Mouse (Mus musculus): Measurements from ENCODE around the gene Prr5. TPM values are rescaled to one million over a fixed set of nuclear protein-coding genes. Genes with fewer than 3 reads are reported as not detected.

The Prr5 gene
- total and polyA plus RNA-seq, 2 experiments from 2014 or later, result 34.2 to 36.6 TPM

- H3K27ac ChIP-seq, result no peak overlapping the region
- WGBS, result 95% methylated on average over 3 of the region's 3 CpGs
- no peak overlapping the region for H3K4me3 ChIP-seq (ENCODE audit: low read length)
- H3K4me2 ChIP-seq (ENCODE audit: low read depth, low read length), result no peak overlapping the region
- no peak for ATAC-seq
- H3K4me1 ChIP-seq (ENCODE audit: insufficient read depth, low read length), result peaks cover 16% of the 10 kb centered on the region
- no peak; the same call in 1 of the 2 replicates for TF ChIP-seq CTCF (IDR thresholded peaks at IDR 0.05; ENCODE audit: low read depth)
- H3K27me3 ChIP-seq (ENCODE audit: insufficient read depth, low read length), result no peaks in the 10 kb centered on the region
- no peaks in the 10 kb centered on the region for H3K36me3 ChIP-seq (ENCODE audit: insufficient read depth, low read length)
- no peaks in the 10 kb centered on the region for H3K9me3 ChIP-seq (ENCODE audit: low read length)
- no peak overlapping the region for H3K9ac ChIP-seq (replicated peaks; ENCODE audit: low read length)
- no peak for DNase-seq (ENCODE audit: low spot score)
Observed at GRCm38 (mm10) chr15:84656689-84657088, 12.7 kb upstream of the Prr5 start.

GRCm38 (mm10) chr15:84657384-84658064, 11.9 kb upstream of the Prr5 start:
- no peak overlapping the region for H3K4me3 ChIP-seq (ENCODE audit: low read length)
- ATAC-seq, result peak; percentile 9; the same call in 1 of the 2 replicates
- no peaks in the 10 kb centered on the region for H3K9me3 ChIP-seq (ENCODE audit: low read length)
- no peak overlapping the region for H3K27ac ChIP-seq
- DNase-seq (ENCODE audit: low spot score), result no peak
- no peak overlapping the region for H3K4me2 ChIP-seq (ENCODE audit: low read depth, low read length)
- no peaks in the 10 kb centered on the region for H3K36me3 ChIP-seq (ENCODE audit: insufficient read depth, low read length)
- no peak for TF ChIP-seq CTCF (IDR thresholded peaks at IDR 0.05; ENCODE audit: low read depth)
- peaks cover 16% of the 10 kb centered on the region for H3K4me1 ChIP-seq (ENCODE audit: insufficient read depth, low read length)
- H3K27me3 ChIP-seq (ENCODE audit: insufficient read depth, low read length), result no peaks in the 10 kb centered on the region
- WGBS, result 44% methylated on average over 9 of the region's 9 CpGs
- H3K9ac ChIP-seq (replicated peaks; ENCODE audit: low read length), result no peak overlapping the region

GRCm38 (mm10) chr15:84658655-84659054, 10.8 kb upstream of the Prr5 start:
- no peak overlapping the region for H3K4me2 ChIP-seq (ENCODE audit: low read depth, low read length)
- ATAC-seq (no peak), DNase-seq (ENCODE audit: low spot score) (no peak)
- no peaks in the 10 kb centered on the region for H3K27me3 ChIP-seq (ENCODE audit: insufficient read depth, low read length)
- no peak for TF ChIP-seq CTCF (IDR thresholded peaks at IDR 0.05; ENCODE audit: low read depth)
- H3K9ac ChIP-seq (replicated peaks; ENCODE audit: low read length), result no peak overlapping the region
- H3K4me1 ChIP-seq (ENCODE audit: insufficient read depth, low read length), result peaks cover 19% of the 10 kb centered on the region
- H3K4me3 ChIP-seq (ENCODE audit: low read length), result no peak overlapping the region
- WGBS, result 84% methylated on average over 5 of the region's 5 CpGs
- no peaks in the 10 kb centered on the region for H3K9me3 ChIP-seq (ENCODE audit: low read length)
- H3K27ac ChIP-seq, result no peak overlapping the region
- no peaks in the 10 kb centered on the region for H3K36me3 ChIP-seq (ENCODE audit: insufficient read depth, low read length)

- no peaks in the 10 kb centered on the region for H3K36me3 ChIP-seq (ENCODE audit: insufficient read depth, low read length)
- no peak for ATAC-seq
Observed at GRCm38 (mm10) chr15:84659856-84660255, 9.6 kb upstream of the Prr5 start.

GRCm38 (mm10) chr15:84661274-84661673, 8.1 kb upstream of the Prr5 start:
- H3K4me3 ChIP-seq (ENCODE audit: low read length), result no peak overlapping the region
- no peaks in the 10 kb centered on the region for H3K27me3 ChIP-seq (ENCODE audit: insufficient read depth, low read length)
- H3K4me2 ChIP-seq (ENCODE audit: low read depth, low read length), result no peak overlapping the region
- TF ChIP-seq CTCF (IDR thresholded peaks at IDR 0.05; ENCODE audit: low read depth), result no peak
- H3K27ac ChIP-seq, result no peak overlapping the region
- no peak overlapping the region for H3K9ac ChIP-seq (replicated peaks; ENCODE audit: low read length)
- H3K4me1 ChIP-seq (ENCODE audit: insufficient read depth, low read length), result peaks cover 29% of the 10 kb centered on the region
- H3K9me3 ChIP-seq (ENCODE audit: low read length), result no peaks in the 10 kb centered on the region
- WGBS, result 85% methylated on average over 5 of the region's 5 CpGs
- ATAC-seq (no peak), DNase-seq (ENCODE audit: low spot score) (no peak)
- no peaks in the 10 kb centered on the region for H3K36me3 ChIP-seq (ENCODE audit: insufficient read depth, low read length)

More at GRCm38 (mm10) chr15:84659856-84660255, 9.6 kb upstream of the Prr5 start:
- DNase-seq (ENCODE audit: low spot score), result no peak
- Histone ChIP-seq H3K4me3 (ENCODE audit: low read length) (no peak overlapping the region), H3K27ac (no peak overlapping the region), H3K9me3 (ENCODE audit: low read length) (no peaks in the 10 kb centered on the region), H3K4me1 (ENCODE audit: insufficient read depth, low read length) (peaks cover 20% of the 10 kb centered on the region), H3K9ac (replicated peaks; ENCODE audit: low read length) (no peak overlapping the region), H3K27me3 (ENCODE audit: insufficient read depth, low read length) (no peaks in the 10 kb centered on the region), H3K4me2 (ENCODE audit: low read depth, low read length) (no peak overlapping the region)
- TF ChIP-seq CTCF (IDR thresholded peaks at IDR 0.05; ENCODE audit: low read depth), result no peak
- WGBS, result 85% methylated on average over 5 of the region's 5 CpGs

- Histone ChIP-seq H3K4me3 (ENCODE audit: low read length) (peak overlapping the region; percentile 63), H3K36me3 (ENCODE audit: insufficient read depth, low read length) (no peaks in the 10 kb centered on the region), H3K9me3 (ENCODE audit: low read length) (no peaks in the 10 kb centered on the region), H3K27ac (peak overlapping the region; percentile 82), H3K9ac (replicated peaks; ENCODE audit: low read length) (peak overlapping the region; percentile 70), H3K27me3 (ENCODE audit: insufficient read depth, low read length) (no peaks in the 10 kb centered on the region), H3K4me2 (ENCODE audit: low read depth, low read length) (peak overlapping the region; percentile 91), H3K4me1 (ENCODE audit: insufficient read depth, low read length) (peaks cover 31% of the 10 kb centered on the region)
- no peak for TF ChIP-seq CTCF (IDR thresholded peaks at IDR 0.05; ENCODE audit: low read depth)
- DNase-seq (ENCODE audit: low spot score), result peak; percentile 83
- WGBS, result 1% methylated on average over 55 of the region's 56 CpGs
- peak; percentile 74 for ATAC-seq
Observed at GRCm38 (mm10) chr15:84662952-84663684, 6.3 kb upstream of the Prr5 start.

All from hindbrain, postnatal 0 days (tissue).